Mouse (Mus musculus) megakaryocyte progenitor cell, adult 5-6 weeks (primary cell): ENCODE data around the gene Tas2r110. TPM values are rescaled to one million over a fixed set of nuclear protein-coding genes. Genes with fewer than 3 reads are reported as not detected.

Experiments
- ATAC-seq: replicated peaks from 2 replicates; pipeline ENCODE4 v1.8.0; 2016; ENCODE audit warnings: mild to moderate bottlenecking, moderate TSS enrichment, inconsistent platforms; ENCODE audit not compliant: poor library complexity
- total RNA-seq, 2 experiments: library from RNA; stranded (forward) in 1 of 2; stranded (reverse) in 1 of 2; fragments of 157-497, 149-512 nt in 1 of 2; fragments of 200-1000 nt in 1 of 2; gene quantifications; 2 replicates each; pipeline versions ENCODE4 v1.2.3 to v1.2.4; 2015 to 2017

Gene Tas2r110
- not detected in 2 replicates for total RNA-seq (2015)
- not detected in 2 replicates for total RNA-seq (2017)

DNA sequence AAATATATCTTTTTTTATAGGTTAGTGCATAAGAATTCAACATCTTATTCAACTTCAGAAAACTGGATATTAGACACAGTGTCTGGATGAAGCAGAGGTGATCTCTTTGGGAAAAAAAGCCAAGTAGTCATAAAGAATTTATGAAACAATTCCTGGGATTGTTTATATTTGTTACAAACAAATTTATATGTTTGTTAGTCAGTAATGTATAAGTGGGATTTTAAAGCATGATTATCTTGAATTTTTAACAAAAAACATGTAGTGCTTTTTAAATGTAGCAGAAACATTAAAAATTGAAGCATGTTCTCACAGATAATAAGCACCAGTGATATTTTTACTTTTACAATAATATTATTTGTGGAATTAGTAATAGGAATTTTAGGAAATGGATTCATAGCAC lies at the start of gene Tas2r110:
TSS of gene Tas2r110 (plus strand) at position 301 of the 400 bp plus-strand sequence.
- no peak for ATAC-seq

DNA sequence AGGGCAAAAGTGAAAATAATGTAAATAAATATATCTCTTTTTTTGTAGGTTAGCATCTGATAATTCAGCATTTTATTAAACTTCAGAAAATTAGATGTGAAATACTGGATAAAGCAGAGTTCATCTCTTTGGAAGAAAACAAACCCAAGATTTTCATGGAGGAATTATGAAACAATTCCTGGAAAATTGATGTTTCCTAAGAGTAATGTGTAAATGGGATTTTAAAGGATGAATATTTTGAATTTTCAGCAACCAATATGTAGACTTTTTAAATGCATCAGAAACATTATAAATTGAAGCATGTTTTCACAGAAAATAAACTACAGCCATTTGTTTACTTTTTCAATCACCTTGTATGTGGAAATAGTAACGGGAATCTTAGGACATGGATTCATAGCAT lies 21.0 kb upstream of the Tas2r110 start, which contains the start of gene Tas2r123:
TSS of gene Tas2r123 (plus strand) at position 301 of the 400 bp plus-strand sequence.
- ATAC-seq, result no peak

DNA sequence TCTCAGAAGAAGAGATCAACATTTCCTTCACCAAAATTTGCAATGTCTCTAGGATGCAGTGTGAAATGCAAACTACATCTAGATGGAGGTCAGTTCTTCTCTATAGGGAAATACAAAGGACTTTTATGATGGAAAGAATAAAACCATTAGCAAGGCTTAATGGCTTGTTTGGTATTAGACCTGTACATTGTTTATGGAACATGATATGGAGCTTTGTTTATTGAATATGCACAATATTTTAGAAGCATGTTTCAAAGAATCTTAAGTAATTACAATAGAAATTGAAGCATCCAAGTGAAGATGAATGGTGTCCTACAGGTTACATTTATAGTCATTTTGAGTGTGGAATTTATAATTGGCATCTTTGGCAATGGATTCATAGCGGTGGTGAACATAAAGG lies 12.7 kb upstream of the Tas2r110 start, which contains the start of gene Tas2r116:
TSS of gene Tas2r116 (plus strand) at position 301 of the 400 bp plus-strand sequence.
- no peak for ATAC-seq

- ATAC-seq, result no peak
These were observed 24.9 kb downstream of the Tas2r110 start, which contains the start of gene Tas2r113 for GRCm38 (mm10) chr6:132892711-132893110. TSS of gene Tas2r113 (plus strand) at chr6:132893011.

DNA sequence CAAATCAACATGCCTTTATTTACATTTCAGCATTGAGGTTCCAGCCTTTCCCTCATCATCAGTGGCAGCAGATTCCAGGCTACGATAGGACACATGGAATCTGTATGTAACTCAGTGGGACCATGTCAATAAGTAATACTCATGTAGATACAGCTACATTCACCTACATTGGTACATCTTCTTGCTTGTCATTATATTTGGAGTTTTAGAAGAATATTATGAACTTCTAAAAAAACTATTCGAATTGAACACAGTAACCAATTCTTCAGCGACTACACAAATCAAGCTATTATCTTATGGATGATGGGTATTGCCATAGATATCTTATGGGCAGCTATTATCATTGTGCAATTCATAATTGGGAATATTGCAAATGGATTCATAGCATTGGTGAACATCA lies 41.5 kb downstream of the Tas2r110 start, which contains the start of gene Tas2r125:
TSS of gene Tas2r125 (plus strand) at position 301 of the 400 bp plus-strand sequence.
- ATAC-seq, result no peak

Other genes with a start within 250 kb of the Tas2r110 start
- 0.17 TPM in 1 of 2 replicates, not detected in the other for gene A630073D07Rik, start 216.5 kb upstream of the Tas2r110 start, total RNA-seq (2015)
- gene A630073D07Rik, start 216.5 kb upstream of the Tas2r110 start, total RNA-seq (2017), result not detected in 2 replicates
- gene Tas2r120, start 211.1 kb upstream of the Tas2r110 start, total RNA-seq (2015), result not detected in 2 replicates
- not detected in 2 replicates for gene Tas2r120, start 211.1 kb upstream of the Tas2r110 start, total RNA-seq (2017)
- not detected in 2 replicates for gene Tas2r121, start 167.0 kb upstream of the Tas2r110 start, total RNA-seq (2015)
- not detected in 2 replicates for gene Tas2r121, start 167.0 kb upstream of the Tas2r110 start, total RNA-seq (2017)
- gene Tas2r122, start 156.1 kb upstream of the Tas2r110 start, total RNA-seq (2015), result not detected in 2 replicates
- gene Tas2r122, start 156.1 kb upstream of the Tas2r110 start, total RNA-seq (2017), result not detected in 2 replicates
- not detected in 2 replicates for gene Tas2r115, start 130.0 kb upstream of the Tas2r110 start, total RNA-seq (2015)
- gene Tas2r115, start 130.0 kb upstream of the Tas2r110 start, total RNA-seq (2017), result not detected in 2 replicates
- gene Tas2r124, start 113.3 kb upstream of the Tas2r110 start, total RNA-seq (2015), result not detected in 2 replicates
- gene Tas2r124, start 113.3 kb upstream of the Tas2r110 start, total RNA-seq (2017), result not detected in 2 replicates
- not detected in 2 replicates for gene Tas2r102, start 105.9 kb upstream of the Tas2r110 start, total RNA-seq (2015)
- gene Tas2r102, start 105.9 kb upstream of the Tas2r110 start, total RNA-seq (2017), result not detected in 2 replicates
- not detected in 2 replicates for gene Tas2r136, start 89.8 kb upstream of the Tas2r110 start, total RNA-seq (2015)
- not detected in 2 replicates for gene Tas2r136, start 89.8 kb upstream of the Tas2r110 start, total RNA-seq (2017)
- gene Tas2r117, start 65.2 kb upstream of the Tas2r110 start, total RNA-seq (2015), result not detected in 2 replicates
- not detected in 2 replicates for gene Tas2r117, start 65.2 kb upstream of the Tas2r110 start, total RNA-seq (2017)
- gene Tas2r123, start 20.9 kb upstream of the Tas2r110 start, total RNA-seq (2015), result not detected in 2 replicates
- not detected in 2 replicates for gene Tas2r123, start 20.9 kb upstream of the Tas2r110 start, total RNA-seq (2017)
- not detected in 2 replicates for gene Tas2r116, start 12.6 kb upstream of the Tas2r110 start, total RNA-seq (2015)
- not detected in 2 replicates for gene Tas2r116, start 12.6 kb upstream of the Tas2r110 start, total RNA-seq (2017)
- not detected in 2 replicates for gene Tas2r113, start 25.0 kb downstream of the Tas2r110 start, total RNA-seq (2015)
- not detected in 2 replicates for gene Tas2r113, start 25.0 kb downstream of the Tas2r110 start, total RNA-seq (2017)
- not detected in 2 replicates for gene Tas2r125, start 41.6 kb downstream of the Tas2r110 start, total RNA-seq (2015)
- gene Tas2r125, start 41.6 kb downstream of the Tas2r110 start, total RNA-seq (2017), result not detected in 2 replicates
- not detected in 2 replicates for gene Tas2r129, start 83.1 kb downstream of the Tas2r110 start, total RNA-seq (2015)
- gene Tas2r129, start 83.1 kb downstream of the Tas2r110 start, total RNA-seq (2017), result not detected in 2 replicates
- gene Tas2r131, start 89.9 kb downstream of the Tas2r110 start, total RNA-seq (2015), result not detected in 2 replicates
- gene Tas2r131, start 89.9 kb downstream of the Tas2r110 start, total RNA-seq (2017), result not detected in 2 replicates
- gene Tas2r109, start 113.0 kb downstream of the Tas2r110 start, total RNA-seq (2015), result not detected in 2 replicates
- gene Tas2r109, start 113.0 kb downstream of the Tas2r110 start, total RNA-seq (2017), result not detected in 2 replicates
- not detected in 2 replicates for gene Tas2r103, start 169.1 kb downstream of the Tas2r110 start, total RNA-seq (2015)
- not detected in 2 replicates for gene Tas2r103, start 169.1 kb downstream of the Tas2r110 start, total RNA-seq (2017)
- gene Tas2r140, start 187.8 kb downstream of the Tas2r110 start, total RNA-seq (2015), result not detected in 2 replicates
- not detected in 2 replicates for gene Tas2r140, start 187.8 kb downstream of the Tas2r110 start, total RNA-seq (2017)
- gene Smim10l1, start 236.9 kb downstream of the Tas2r110 start, total RNA-seq (2015), result 50.0 and 52.3 TPM in 2 replicates
- gene Smim10l1, start 236.9 kb downstream of the Tas2r110 start, total RNA-seq (2017), result 70.7 and 80.0 TPM in 2 replicates